In the genomic region with DNA sequence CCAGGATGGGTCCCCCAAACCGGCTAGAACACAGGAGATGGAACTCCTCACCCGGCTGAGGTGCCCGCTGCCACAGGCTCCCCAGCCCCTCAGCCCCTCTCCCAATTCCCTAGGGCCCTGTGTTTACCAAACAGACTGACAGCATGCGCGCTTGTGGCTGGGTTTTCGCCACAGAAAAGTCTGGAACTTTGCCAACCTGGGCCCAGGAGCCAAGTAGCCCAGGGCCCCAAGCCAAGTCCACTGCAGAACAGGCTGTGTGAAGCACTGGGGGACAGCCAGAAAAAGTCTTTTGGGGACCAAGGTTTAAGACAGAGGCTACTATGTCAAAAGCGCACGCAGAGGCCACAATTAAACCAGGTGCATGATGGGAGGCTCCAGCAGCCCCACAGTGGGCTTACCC, we compare ENCODE assay signal across 8 mouse cellular contexts. TPM values are rescaled to one million over a fixed set of nuclear protein-coding genes. Genes with fewer than 3 reads are reported as not detected.
A peak's percentile ranks its signal among the peaks of the same experiment; 100 is the strongest.
DNase-seq lines count a peak whose midpoint lies in the region; ATAC-seq lines count a peak whose summit lies in the region.

No protein-coding gene starts in this region.

- H3K4me2 ChIP-seq in midbrain, embryonic 12.5 days (replicated peaks): no peak overlapping the region

- ATAC-seq in midbrain, embryonic 12.5 days (ENCODE audit: low FRiP score, low read depth): no peak
- no peak for ATAC-seq in megakaryocyte, adult 5-6 weeks (ENCODE audit: poor library complexity, severe bottlenecking)

- H3K36me3 ChIP-seq in midbrain, embryonic 12.5 days: peaks cover 16% of the 10 kb centered on the region

- intact Hi-C loops in heart, postnatal 10 days (cut with DNase I): loop anchor here (5.0 kb wide), 1 partner anchor 40 kb away; the partner anchor contains the start of gene Fam222a

- H3K9me3 ChIP-seq in midbrain, embryonic 12.5 days: no peaks in the 10 kb centered on the region

- H3K9ac ChIP-seq in midbrain, embryonic 12.5 days (replicated peaks): no peak overlapping the region

- H3K27ac ChIP-seq in midbrain, embryonic 12.5 days (replicated peaks): peak overlapping the region; percentile 47

- WGBS in midbrain, embryonic 12.5 days: 84% methylated on average over 8 of the region's 8 CpGs

- peaks cover 4% of the 10 kb centered on the region; the same call in 1 of the 2 replicates for H3K27me3 ChIP-seq in midbrain, embryonic 12.5 days

- no peak overlapping the region for H3K4me3 ChIP-seq in midbrain, embryonic 12.5 days

- peak; percentile 70 for DNase-seq in retina, postnatal 1 day
- DNase-seq in retina, embryonic 14.5 days (ENCODE audit: low spot score): no peak
- DNase-seq in cerebellum, postnatal 36 days: peak; percentile 84 to 86
- DNase-seq in heart, postnatal 10 days: peak; percentile 82 to 86
- peak; percentile 90 to 91 for DNase-seq in layer of hippocampus, postnatal 10 days (ENCODE audit: low spot score in 2 of 2)
- no peak for DNase-seq in T-cell, adult 2 months (ENCODE audit: low spot score)

- H3K4me1 ChIP-seq in midbrain, embryonic 12.5 days: peaks cover 55% of the 10 kb centered on the region

RNA-seq across cellular contexts. Expression of gene Fam222a, which starts 39.8 kb away (rescaled TPM):
- total RNA-seq in heart, postnatal 10 days (2021): 1 to 10 TPM; 7.2 to 8.0 TPM
- 1 to 10 TPM; 5.0 to 5.7 TPM for total RNA-seq in layer of hippocampus, postnatal 10 days (2021)
- 9.4 and 10.2 TPM in 2 replicates for polyA plus RNA-seq in midbrain, embryonic 12.5 days (2016; fragmentation: Nextera tagmentation; extraction: Ambion mirVana)
- 0.16 and 0.22 TPM in 2 replicates for total RNA-seq in megakaryocyte, adult 5-6 weeks (2015)
- total RNA-seq in megakaryocyte, adult 5-6 weeks (2017): 0.11 and 0.69 TPM in 2 replicates

RNA-seq across cellular contexts. Expression of gene Trpv4, which starts 50.6 kb away (rescaled TPM):
- 1 to 10 TPM; 2.9 to 6.0 TPM for total RNA-seq in heart, postnatal 10 days (2021)
- total RNA-seq in layer of hippocampus, postnatal 10 days (2021): 1 to 10 TPM; 1.0 to 2.4 TPM
- 0.20 and 0.69 TPM in 2 replicates for polyA plus RNA-seq in midbrain, embryonic 12.5 days (2016; fragmentation: Nextera tagmentation; extraction: Ambion mirVana)
- total RNA-seq in megakaryocyte, adult 5-6 weeks (2015): 1.5 TPM in 2 replicates
- total RNA-seq in megakaryocyte, adult 5-6 weeks (2017): 0.94 and 1.8 TPM in 2 replicates

Comparison
In these comparisons a context has a peak if more than half of its experiments do, and no peak if none do; other contexts are left out.
1. DNase-seq: peak in retina, postnatal 1 day (single experiment), cerebellum, postnatal 36 days (2 of 2), heart, postnatal 10 days (2 of 2) and layer of hippocampus, postnatal 10 days (2 of 2); none in retina, embryonic 14.5 days (single experiment) and T-cell, adult 2 months (single experiment).